Mouse (Mus musculus) adrenal gland, postnatal 10 days (tissue): ENCODE data around the gene Dnajc7. TPM values are rescaled to one million over a fixed set of nuclear protein-coding genes. Genes with fewer than 3 reads are reported as not detected.
"Not testable (repeated sequence)": the region's sequence is repeated elsewhere in the genome, so short reads cannot be mapped to it uniquely, and the experiment has no call there.

Experiments
- DNase-seq: peaks from one replicate; pipeline ENCODE4 v3.0.0; 2021; ENCODE audit warnings: mixed read lengths
- total RNA-seq, 2 experiments: library from RNA; stranded (reverse); gene quantifications; 2 replicates each; pipeline ENCODE4 v1.2.3; 2021

The Dnajc7 gene
- total RNA-seq, 2 experiments from 2014 or later, result 212 to 265 TPM

DNA sequence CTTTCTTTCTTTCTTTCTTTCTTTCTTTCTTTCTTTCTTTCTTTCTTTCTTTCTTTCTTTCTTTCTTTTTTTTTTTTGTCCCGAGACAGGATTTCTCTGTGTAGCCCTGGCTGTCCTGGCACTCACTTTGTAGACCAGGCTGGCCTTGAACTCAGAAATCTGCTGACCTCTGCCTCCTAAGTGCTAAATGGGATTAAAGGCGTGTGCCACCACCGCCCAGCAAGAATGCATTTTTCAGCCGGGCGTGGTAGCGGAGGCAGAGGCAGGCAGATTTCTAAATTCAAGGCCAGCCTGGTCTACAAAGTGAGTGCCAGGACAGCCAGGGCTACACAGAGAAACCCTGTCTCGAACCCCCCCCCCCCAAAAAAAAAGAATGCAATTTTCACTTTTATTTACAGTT lies 3.1 kb downstream of the Dnajc7 start:
- DNase-seq, result not testable (repeated sequence)

DNA sequence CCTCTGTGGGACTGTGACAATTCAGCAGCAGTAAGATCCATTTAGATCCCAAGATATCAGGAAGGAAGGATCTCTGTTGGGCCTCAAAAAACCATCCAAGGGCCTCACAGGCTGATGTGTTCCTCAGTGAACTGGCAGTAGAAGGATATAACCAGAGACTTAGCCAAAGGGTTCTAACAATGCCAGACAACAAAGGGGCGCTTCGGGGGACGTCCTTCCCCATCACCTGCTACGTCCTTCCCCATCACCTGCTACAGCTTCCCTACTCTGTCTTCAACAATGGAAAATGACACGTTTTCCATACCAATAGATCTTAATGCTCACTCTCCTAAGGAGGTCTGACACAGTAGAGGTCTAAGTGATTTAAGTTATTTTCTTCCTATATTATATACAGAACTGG lies 3.6 kb downstream of the Dnajc7 start:
- no peak for DNase-seq

DNA sequence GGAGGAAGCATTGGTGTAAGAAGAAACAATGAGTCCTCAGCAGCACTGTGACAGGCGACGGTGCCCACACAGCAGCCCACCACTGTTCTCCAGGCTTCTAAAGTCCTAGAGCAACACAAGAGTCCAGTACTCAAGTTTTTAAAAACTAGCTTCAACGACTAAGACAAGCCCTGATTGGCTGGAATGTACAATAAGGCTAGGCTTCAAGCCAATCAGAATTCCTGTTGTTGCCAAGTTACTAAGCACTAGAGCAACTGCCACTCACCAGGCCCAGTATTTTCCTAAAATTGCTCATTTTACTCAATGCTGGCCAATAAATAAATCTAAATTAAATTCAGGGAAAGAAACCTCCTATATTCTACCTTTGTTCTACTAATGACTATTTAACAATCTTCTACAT lies 6.7 kb downstream of the Dnajc7 start:
- no peak for DNase-seq

DNA sequence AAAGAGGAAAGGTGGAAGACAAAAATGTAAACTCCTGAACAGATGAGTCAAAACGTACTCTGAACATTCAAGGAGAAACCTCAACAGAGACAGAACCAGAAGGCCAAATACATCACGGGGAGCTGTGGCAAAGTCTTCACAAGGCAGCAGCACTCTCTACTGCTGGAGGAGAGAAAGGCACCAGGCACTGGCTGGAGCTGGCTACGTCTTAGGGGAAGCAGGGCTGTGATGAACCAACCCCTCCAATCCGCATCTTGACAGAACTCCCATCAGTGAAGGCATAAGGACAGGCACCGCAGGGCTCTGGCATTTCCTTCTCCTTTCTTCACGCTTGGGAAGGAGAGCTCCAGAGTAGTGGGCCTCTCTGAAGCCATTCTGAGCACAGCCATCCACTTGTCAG lies 8.3 kb downstream of the Dnajc7 start:
- DNase-seq, result peak; percentile 42

DNA sequence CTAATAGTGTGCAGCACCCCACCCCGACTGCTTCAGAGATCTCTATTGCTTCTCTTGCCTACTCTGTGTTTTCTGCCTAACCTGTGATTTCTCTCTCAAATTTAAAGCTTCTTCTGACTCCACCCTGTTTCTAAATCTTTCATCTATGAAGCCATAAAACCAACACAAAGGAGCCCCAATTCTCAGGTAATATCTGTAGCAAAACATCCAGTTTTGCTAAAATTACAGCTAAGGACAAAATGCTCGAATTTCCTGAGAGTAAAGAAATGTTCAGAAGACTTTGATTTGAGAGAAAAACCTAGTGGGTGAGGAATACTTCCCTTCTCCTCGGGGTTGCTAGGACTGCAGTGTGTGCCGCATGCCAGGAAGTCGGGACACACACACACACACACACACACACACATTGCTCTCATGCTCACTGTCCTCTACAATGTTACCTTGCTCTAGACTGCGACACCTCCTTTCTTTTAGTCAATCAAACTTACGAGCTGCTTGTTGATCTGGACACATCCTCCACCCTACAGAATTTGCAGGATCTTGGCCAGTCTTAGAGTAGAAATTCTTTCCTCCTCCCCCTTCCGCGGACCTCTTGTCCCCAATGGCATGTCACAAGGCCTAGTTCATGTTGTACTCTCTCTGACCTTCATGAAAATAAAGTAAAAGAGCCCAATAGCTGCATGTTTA lies 9.8 kb downstream of the Dnajc7 start:
- DNase-seq, result peak; percentile 67

DNA sequence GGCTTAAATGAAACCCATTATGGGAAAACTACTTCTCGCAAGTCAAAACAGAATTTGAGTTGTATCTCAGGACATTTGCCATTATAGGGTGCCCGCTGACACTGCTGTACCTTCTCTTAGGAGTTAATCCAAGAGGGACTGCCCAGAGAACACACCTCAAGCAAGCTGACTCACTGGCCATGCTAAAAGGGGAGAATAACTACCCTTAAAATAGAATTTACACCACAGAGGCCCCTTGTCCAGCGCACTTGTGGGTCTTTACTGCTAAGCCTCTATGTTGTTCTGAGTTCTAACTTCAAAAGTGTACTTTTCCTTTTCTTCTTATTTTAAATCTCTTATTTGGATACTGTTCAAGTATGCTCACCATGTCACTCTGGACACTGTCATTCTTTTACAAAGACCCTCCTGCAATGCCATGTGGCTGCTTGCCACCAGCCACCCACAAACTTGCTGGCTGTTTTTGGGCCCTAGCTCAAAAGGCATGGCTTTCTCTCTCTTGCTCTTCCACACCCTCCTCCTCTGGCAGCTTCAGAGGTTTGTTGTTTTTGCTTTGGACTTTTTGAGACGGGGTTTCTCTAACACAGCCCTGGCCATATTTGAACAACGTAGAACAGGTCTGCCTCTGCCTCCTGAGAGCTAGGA lies 10.5 kb downstream of the Dnajc7 start:
- DNase-seq, result no peak

DNA sequence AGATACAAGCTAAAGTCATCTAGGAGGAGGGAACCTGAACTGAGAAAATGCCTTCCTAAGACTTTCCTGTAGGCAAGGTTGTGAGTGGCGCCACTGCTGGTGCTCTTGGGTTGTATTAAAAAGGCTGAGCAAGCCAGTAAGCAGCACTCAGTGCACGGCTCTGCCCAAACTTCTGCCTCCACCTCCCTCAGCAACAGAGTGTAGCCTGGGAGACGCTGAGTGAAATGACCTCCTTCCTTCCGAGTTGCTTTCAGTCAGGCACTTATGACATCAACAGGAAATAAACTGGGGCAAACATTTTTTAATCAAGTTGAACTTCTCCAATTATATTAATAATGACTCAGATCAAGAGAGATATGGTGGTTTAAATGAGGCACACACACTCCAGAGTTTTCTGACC lies 11.2 kb downstream of the Dnajc7 start:
- no peak for DNase-seq

DNA sequence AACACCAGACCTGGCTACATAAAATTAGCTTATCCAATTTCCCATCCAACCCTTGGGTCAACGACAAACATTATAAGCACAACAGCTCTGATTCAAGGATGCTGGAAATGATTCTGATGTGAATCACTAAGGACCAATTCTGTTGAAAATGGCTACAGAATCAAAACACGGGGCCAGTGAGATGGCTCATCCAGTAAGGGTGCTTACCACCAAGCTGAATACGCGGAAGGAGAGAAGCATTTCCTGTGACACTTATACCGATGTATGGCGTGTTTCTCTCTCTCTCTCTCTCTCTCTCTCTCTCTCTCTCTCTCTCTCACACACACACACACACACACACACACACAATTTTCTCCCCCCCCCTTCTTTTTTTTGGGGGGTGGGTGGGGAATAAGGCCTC lies 12.8 kb downstream of the Dnajc7 start:
- no peak for DNase-seq

DNA sequence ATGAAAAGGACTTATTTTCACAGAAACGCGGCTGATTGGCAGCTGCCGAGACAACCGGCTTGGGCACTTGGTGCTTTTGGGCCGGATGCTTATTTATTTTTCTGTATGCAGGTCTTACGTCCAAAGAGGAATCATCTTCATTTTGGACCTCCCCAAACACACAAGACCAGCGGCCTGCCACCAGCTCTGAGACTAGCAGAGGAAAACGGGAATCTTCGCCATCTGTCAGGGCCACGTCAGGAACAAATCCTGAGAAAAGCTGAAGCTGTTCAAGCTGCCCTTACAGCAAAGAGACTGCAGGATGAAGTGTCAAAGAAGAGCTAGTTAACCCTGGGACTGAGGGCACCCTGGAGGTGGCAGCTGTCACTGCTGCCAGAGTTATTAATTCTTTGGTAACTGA lies 14.5 kb downstream of the Dnajc7 start:
- DNase-seq, result no peak

DNA sequence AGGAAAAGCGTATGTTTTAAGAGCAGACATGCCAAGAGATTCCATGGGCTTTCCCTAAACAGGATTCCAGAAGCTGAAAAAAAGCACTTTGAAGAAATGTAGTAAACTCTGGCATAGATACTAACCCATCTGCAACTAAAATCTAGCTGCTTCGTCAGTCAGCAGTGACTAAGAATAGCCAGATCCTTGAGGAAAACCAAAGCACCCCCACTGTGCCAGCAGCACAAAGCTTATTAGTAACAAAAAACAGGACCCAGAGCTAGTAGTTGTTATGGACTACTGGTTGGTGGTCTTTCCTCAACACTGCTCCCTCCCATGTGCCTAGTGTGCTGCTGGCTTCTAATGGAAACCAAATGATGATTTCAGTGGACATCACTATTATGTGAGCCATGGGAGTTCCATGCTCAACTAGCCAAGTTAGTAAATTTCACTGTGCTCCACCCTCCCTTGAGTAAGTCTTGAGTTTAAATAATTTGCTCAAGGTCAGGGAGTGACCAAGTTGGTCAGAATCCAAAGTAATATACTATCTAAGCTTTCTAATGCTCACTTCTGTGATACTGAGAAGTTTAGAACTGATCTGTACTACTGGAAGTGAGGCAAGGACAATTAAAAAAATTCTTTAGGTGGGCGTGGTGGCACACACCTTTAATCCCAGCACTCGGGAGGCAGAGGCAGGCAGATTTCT lies 15.5 kb downstream of the Dnajc7 start:
- no peak for DNase-seq

DNA sequence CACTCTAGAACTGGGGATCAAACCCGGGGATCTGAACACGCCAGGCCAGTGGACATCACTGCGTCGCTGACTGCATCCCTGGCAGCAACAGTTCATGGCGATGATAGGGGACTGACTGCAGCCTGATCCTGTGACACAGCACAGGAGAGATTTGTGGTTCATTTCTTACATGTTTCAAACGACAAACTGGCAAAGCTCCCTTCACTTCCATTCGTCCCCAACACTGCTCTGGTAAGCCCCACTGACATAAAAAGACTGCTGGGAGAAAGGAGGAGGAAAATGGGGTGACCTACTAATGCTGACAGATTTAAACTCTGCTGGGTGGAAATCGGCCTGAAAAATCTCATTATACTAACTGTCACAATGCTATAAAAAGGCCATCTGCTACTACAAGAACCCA lies 16.2 kb downstream of the Dnajc7 start:
- DNase-seq, result no peak

DNA sequence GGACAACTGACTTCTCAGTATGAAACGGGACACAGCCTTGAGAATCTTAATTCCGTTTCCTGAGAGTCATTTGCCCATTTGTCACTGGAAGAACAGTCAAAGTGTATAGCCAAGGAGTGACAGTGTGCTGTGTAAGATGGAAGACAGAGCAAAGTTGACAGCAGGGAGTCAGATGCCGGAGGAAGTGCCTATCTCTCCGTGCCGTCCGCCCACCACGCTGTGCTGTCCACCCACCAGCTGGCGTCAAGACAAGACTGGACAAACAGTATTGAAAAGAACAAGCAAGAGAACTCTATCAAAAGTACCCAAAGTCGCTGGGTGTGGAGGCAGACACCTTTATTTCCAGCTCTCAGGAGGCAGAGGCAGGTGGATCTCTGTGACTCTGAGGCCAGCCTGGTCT lies 16.8 kb downstream of the Dnajc7 start:
- DNase-seq, result no peak

DNA sequence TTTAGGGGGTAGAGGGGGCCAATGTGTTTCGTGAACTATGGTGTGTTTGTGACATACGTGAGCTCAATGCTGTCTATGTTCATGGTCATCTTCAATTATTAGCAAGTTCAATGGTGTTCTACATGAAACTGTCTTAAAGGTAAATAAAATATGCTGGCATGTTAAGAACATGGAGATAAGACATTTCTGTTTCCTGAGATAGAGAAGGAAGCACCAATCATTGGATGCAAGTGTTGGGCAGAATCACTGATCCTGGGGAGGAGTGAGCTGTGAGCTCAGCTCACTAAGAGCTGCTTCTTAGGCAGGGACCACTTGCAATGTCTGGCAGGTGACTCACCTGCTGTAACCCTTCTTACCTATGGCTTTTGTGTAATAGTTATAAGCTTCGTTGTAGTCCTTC lies 18.6 kb downstream of the Dnajc7 start:
- DNase-seq, result no peak

DNA sequence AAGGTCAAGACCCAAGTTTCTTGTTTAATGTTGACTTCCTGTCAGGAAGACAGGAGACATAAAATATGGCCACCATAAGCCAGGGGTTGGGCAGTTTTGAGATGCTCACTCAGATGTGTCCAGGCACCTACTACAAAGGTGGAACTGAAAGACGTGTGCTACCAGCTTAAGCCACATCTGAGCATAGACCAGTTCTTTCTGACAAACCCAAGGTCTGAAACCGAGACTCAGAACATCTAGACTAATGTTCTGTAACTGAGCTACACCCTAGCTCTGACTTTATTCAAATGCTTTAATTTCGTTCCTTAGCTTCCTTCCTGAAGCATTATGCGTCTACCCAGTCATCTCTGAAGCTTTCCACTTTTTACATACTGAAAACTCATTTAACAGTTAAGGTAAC lies 21.9 kb downstream of the Dnajc7 start:
- no peak for DNase-seq

DNA sequence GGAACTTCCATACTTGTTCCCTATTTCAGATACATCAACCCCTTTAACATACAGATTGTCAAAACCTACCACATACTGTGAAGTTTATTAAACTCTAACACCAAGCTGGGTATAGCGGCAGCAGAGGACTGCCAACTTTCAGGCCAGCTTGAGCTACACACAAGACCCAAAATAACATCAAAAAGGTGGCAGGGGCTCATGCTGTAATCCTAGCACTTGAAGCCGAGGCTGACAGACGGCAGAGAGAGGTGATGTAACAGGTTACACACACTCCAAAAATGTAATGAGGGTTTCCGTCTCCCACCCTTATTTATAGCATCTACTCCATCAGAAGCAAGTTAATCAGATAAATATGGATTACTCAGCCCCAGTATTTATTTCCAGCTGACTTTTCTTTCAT lies 24.4 kb downstream of the Dnajc7 start:
- DNase-seq, result no peak

DNA sequence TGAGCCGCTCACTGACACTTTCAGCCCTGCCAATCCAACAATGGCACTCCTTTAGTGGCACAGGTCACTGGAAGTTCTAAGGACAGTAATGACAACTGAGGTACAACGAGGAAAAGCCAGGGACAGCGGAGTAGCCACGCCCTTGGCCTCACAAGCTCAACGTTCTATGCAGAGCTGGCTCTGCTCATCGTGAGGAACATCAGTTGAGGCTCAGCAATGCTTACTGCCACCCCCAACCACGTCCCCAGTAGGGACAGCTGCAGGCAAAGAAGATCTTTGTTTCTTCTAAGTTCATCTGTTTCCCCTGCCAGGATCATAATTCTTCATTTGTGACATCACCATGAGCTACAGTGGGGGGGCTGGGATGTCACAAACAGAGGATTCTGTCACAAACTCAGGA lies 25.4 kb downstream of the Dnajc7 start:
- DNase-seq, result no peak

DNA sequence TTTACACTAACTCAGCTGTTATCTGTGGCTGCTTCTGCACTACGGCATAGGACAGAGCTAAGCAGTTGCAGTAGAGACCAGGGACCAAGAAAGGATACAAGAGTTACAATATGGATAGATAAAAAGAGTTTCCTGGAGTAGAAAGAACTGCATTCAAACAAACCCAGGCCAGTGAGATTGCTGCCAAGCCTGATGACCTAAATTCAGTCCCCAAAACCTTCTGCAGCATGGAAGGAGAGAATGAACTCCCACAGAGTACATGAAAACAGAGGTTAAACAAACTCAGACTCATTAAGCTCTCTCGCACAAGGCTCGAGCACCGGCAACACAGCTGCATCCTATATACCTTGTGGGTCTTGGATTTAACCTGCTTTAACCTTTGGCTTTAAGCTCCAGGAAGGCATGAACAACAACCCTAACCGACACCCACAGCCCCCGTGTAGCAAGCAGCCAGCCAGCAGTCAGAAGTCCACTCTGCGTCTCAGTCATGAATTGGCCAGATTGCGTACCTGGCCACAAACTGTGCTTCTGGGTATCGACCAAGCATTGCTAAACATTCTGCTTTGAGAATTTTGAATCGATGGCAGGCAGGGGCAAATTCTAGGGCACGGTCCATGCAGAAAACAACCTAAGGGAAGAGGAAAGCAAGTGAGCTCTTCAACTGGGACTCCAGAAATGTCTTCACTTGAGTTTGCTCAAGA lies 27.5 kb downstream of the Dnajc7 start:
- DNase-seq, result no peak

DNA sequence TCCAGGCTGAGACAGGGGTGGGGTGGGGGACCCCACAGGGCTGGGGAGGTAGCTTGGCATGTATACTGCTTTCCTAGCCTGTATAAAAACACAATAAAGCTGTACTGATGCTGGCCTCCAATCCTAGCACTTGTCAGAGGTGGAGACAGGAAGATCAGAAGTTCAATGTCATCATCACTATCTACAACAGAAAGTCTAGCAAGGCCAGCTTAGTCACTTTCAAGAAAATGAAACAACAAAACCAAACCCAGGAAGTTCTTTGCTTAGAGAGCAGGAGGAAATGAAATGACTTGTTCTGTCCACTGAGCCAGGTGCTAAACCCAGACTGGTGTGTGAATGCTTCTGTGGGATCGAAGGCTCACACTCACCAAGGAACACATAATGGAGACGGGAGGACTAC lies 31.5 kb downstream of the Dnajc7 start:
- no peak for DNase-seq

DNA sequence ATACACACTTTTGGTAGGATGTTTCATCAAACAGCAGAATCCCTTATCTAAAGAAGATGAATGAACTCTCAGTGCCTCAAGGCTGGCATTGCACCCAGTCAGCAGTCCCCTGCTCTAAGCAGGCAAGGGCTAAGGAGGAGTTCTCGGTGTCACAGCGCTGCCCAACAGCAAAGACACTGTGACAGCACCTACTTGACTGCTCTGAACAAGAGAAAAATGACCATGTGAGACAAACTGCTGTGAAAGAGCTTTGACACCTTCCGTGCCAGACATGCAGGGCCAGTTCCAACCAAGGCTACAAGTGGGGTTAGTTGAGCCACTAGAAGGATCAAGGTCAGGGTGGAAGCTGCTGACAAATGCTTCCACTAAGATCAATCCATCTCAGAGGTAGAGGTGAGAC lies 34.8 kb downstream of the Dnajc7 start:
- DNase-seq, result no peak

DNA sequence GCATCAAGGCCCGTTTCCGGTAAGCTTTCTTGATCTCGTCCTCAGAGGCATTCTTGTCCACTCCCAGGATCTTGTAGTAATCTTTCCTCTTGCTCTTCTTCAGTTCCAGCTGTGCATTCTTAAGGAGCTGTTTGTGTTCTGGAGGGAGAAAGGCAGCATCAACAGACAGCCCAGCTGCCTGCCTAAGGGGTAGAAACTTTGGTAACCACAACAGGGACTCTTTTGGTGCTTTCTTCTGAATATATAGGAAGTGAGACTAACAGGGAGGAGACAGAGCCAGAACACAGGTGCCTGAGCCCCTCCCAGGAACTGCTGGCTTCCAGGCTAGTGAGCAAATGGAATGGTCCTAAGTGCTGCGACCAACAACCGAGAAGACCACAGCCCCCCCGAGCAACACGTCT lies 35.4 kb downstream of the Dnajc7 start:
- DNase-seq, result no peak

DNA sequence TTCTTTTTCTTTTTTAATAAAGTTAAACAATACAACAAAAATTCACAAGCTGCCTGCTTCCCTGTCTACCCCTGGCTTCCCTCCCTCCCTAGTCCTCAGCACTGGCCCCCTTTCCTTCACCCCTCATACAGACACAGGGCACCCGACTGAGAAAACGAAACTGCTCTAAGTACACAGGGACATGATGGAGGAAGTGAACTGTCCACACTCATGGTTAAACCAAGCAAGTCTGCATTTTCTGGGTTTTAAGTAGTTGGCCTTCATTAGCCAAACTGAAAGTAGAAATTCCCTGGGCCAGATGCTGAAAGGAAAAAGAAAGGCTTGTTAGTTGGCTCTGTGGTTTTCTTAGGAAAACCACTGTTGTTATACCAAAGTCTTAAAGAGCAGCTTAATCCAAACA lies 37.1 kb downstream of the Dnajc7 start:
- DNase-seq, result no peak

DNA sequence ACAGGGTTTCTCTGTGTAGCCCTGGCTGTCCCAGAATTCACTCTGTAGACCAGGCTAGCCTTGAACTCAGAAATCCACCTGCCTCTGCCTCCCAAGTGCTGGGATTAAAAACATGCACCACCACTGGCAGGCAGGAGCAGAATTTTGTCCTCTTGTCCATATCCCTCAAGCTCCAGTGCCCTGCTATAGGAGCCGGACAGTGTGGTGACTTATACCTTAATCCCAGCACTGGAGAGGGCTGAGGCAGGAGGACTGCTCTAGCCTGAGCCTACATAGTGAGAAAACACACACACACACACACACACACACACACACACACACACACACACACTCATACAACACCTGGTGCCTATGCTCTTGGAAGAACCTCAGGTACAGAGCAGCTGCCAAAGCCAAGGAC lies 37.6 kb downstream of the Dnajc7 start:
- not testable (repeated sequence) for DNase-seq

DNA sequence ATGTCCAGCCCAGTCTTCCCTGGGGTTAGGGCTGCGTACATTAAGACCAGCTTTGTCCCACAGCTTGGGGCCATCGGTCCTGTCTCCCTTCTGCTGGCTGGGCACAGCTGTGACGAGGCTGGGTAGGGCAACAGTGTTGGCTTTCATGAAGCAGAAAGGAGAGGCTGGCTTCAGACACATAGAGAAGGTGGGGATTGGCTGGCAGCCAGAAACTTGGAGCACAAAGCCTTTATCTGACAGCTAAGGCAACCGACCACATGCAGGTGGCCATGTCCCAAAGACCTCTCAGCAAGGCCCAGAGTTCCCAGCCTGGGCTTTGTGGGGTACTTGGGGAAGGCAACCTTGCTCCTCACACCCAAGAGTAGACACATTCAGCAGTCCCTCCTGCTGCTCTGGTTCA lies 38.2 kb downstream of the Dnajc7 start:
- peak; percentile 67 for DNase-seq
